Mouse (Mus musculus) layer of hippocampus, postnatal 25 days (tissue): ENCODE measurements at regions not wholly inside any gene's neighbourhood (a gene's known extent, or its start where the extent isn't known, plus 50 kb on each side); places are given as distances from the start of the nearest gene placed in this dataset.
A peak's percentile ranks its signal among the peaks of the same experiment; 100 is the strongest.

ENCODE experiments used
- DNase-seq, 2 experiments: peaks; one replicate each; pipeline ENCODE4 v3.0.0; 2022; ENCODE audit warnings: mixed read lengths in 2 of 2, low spot score in 1 of 2; ENCODE audit errors: extremely low spot score in 1 of 2

DNA sequence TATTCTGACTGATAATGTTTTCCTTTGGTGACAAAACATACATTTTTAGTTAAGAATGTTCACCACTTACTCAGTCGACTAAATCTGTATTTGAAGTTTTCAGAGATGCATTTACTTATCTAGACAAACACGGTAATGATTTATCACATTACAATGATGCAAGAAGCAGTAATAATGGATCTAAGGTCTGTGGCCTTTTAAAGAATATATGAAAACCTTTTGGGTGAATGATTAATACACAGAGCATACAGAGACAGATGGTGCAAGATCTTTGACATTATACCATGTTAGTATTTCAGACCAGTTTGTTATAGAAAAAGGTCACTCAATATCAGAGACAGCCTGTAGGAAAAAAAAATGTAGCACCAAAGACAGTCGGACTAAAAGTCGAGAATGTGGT, 1004.2 kb upstream of the Ncam2 start:
- DNase-seq, result no peak

GRCm38 (mm10) chr16:80202811-80203210, 997.7 kb upstream of the Ncam2 start:
- no peak for DNase-seq

- DNase-seq, result no peak
Observed at GRCm38 (mm10) chr16:80212769-80213168, 987.7 kb upstream of the Ncam2 start.

- peak; percentile 10 to 25 for DNase-seq
Observed at GRCm38 (mm10) chr16:80255441-80255840, 945.1 kb upstream of the Ncam2 start.

DNA sequence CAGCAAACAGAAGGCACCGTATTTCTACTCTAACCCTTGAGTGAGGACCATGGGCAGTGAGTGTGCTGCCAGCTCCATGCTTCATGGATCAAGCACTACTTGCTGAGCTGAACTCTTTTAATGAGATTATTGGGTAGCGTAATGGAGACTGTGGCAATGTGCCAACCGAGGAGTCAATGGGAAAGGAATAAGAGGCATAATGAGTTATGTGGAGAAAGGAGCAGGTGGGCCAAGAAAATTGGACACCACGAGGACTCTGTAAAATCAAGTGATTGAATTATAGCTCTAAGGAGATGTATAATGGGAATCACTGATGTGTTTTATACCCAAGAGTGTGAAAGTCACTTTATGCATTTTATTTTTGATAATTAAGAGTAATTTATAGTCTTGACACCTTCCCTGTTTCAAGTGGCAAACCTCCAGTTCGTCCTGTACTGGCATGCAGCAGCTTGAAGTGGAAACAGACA, 934.3 kb upstream of the Ncam2 start:
- no peak for DNase-seq

GRCm38 (mm10) chr16:80272291-80273123, 928.0 kb upstream of the Ncam2 start:
- DNase-seq, result peak in 1 of 2 experiments; percentile 5
